In genomic region chr17:8146931-8147330, GRCm38 (mm10) we compare ENCODE assay signal across 8 mouse cellular contexts. TPM values are rescaled to one million over a fixed set of nuclear protein-coding genes. Genes with fewer than 3 reads are reported as not detected.
DNase-seq lines count a peak whose midpoint lies in the region; ATAC-seq and TF ChIP-seq lines count a peak whose summit lies in the region.
"Not testable (repeated sequence)": the region's sequence is repeated elsewhere in the genome, so short reads cannot be mapped to it uniquely, and the experiment has no call there.

No protein-coding gene starts in this region.

- H3K36me3 ChIP-seq in forebrain, embryonic 16.5 days (ENCODE audit: control insufficient read depth, insufficient read depth); hindbrain, embryonic 12.5 days; kidney, embryonic 16.5 days (ENCODE audit: insufficient read depth, low read length); liver, embryonic 14.5 days (replicated peaks; ENCODE audit: control insufficient read depth, insufficient read depth, low read depth); midbrain, embryonic 13.5 days; spleen, adult 2 months (ENCODE audit: control insufficient read depth, insufficient read depth, low read length): not testable (repeated sequence)

- ATAC-seq in forebrain, embryonic 16.5 days, result 0 out of 2 replicates have a peak, but pooled peaks have one; percentile 1
- peak; percentile 28; the same call in 1 of the 2 replicates for ATAC-seq in hindbrain, embryonic 12.5 days (ENCODE audit: low FRiP score)
- ATAC-seq in kidney, embryonic 16.5 days (ENCODE audit: low FRiP score, low TSS enrichment), result peak; percentile 23; the same call in 1 of the 2 replicates
- ATAC-seq in liver, embryonic 14.5 days (ENCODE audit: insufficient read depth), result not testable (repeated sequence)
- ATAC-seq in midbrain, embryonic 13.5 days, result peak; percentile 4; the same call in 1 of the 2 replicates

- TF ChIP-seq POLR2A in cortical plate, adult 2 months (IDR thresholded peaks at IDR 0.05; ENCODE audit: extremely low read depth, insufficient read depth, low read length); spleen, adult 2 months (IDR thresholded peaks at IDR 0.05; ENCODE audit: low read depth, low read length): not testable (repeated sequence)

- H3K4me1 ChIP-seq in cortical plate, adult 2 months (ENCODE audit: control insufficient read depth, insufficient read depth, low read length); forebrain, embryonic 16.5 days (replicated peaks; ENCODE audit: control insufficient read depth, insufficient read depth, low read length); hindbrain, embryonic 12.5 days; kidney, embryonic 16.5 days (ENCODE audit: insufficient read depth, low read length); liver, embryonic 14.5 days (replicated peaks; ENCODE audit: control insufficient read depth in 2 of 2, insufficient read depth in 2 of 2, low read length in 1 of 2); midbrain, embryonic 13.5 days (replicated peaks); spleen, adult 2 months (ENCODE audit: control insufficient read depth, insufficient read depth, insufficient read length): not testable (repeated sequence)

- H3K27me3 ChIP-seq in forebrain, embryonic 16.5 days (replicated peaks; ENCODE audit: control insufficient read depth, insufficient read depth, low read length); hindbrain, embryonic 12.5 days; kidney, embryonic 16.5 days (ENCODE audit: insufficient read depth, low read length); liver, embryonic 14.5 days (ENCODE audit: control insufficient read depth, insufficient read depth, low read length); midbrain, embryonic 13.5 days; spleen, adult 2 months (ENCODE audit: control insufficient read depth, insufficient read depth, low read length): not testable (repeated sequence)

- WGBS in forebrain, embryonic 16.5 days, result 22% methylated on average over 5 of the region's 5 CpGs
- 22% methylated on average over 5 of the region's 5 CpGs for WGBS in hindbrain, embryonic 12.5 days
- WGBS in kidney, embryonic 16.5 days, result 13% methylated on average over 5 of the region's 5 CpGs
- WGBS in liver, embryonic 14.5 days (ENCODE audit: insufficient replicate concordance), result 19% methylated on average over 5 of the region's 5 CpGs
- 22% methylated on average over 5 of the region's 5 CpGs for WGBS in midbrain, embryonic 13.5 days
- WGBS in spleen, adult 2 months, result 9% methylated on average over 5 of the region's 5 CpGs

- H3K9ac ChIP-seq in forebrain, embryonic 16.5 days (replicated peaks; ENCODE audit: low read depth, low read length), result not testable (repeated sequence)
- peak overlapping the region; percentile 63 for H3K9ac ChIP-seq in hindbrain, embryonic 12.5 days
- H3K9ac ChIP-seq in kidney, embryonic 16.5 days (replicated peaks; ENCODE audit: low read length), result peak overlapping the region; percentile 67
- peak overlapping the region; percentile 70 for H3K9ac ChIP-seq in liver, embryonic 14.5 days (replicated peaks)
- H3K9ac ChIP-seq in midbrain, embryonic 13.5 days (replicated peaks), result peak overlapping the region; percentile 70; the same call in 1 of the 2 replicates

- not testable (repeated sequence) for TF ChIP-seq CTCF in cortical plate, adult 2 months (IDR thresholded peaks at IDR 0.05; ENCODE audit: extremely low read depth, insufficient read depth, low read length); liver, embryonic 14.5 days (IDR thresholded peaks at IDR 0.05; ENCODE audit: low read depth); spleen, adult 2 months (IDR thresholded peaks at IDR 0.05; ENCODE audit: extremely low read depth, insufficient read depth, insufficient read length, insufficient replicate concordance)

- H3K9me3 ChIP-seq in forebrain, embryonic 16.5 days (ENCODE audit: control insufficient read depth, low read length); hindbrain, embryonic 12.5 days (replicated peaks); kidney, embryonic 16.5 days (ENCODE audit: low read length); liver, embryonic 14.5 days (ENCODE audit: control insufficient read depth, low read length); midbrain, embryonic 13.5 days: not testable (repeated sequence)

- H3K27ac ChIP-seq in cortical plate, adult 2 months (ENCODE audit: insufficient read depth, low read length); forebrain, embryonic 16.5 days (ENCODE audit: low read length); hindbrain, embryonic 12.5 days; kidney, embryonic 16.5 days (ENCODE audit: low read length); liver, embryonic 14.5 days; midbrain, embryonic 13.5 days; spleen, adult 2 months (ENCODE audit: insufficient read depth, low read length): not testable (repeated sequence)

- DNase-seq in A20 (ENCODE audit: low read depth, low spot score), result peak; percentile 53
- DNase-seq in liver, embryonic 14.5 days (ENCODE audit: low read depth in 3 of 3, low spot score in 3 of 3); spleen, adult 2 months (ENCODE audit: low read depth in 1 of 2, low spot score in 2 of 2): not testable (repeated sequence)

- TF ChIP-seq EP300 in liver, embryonic 14.5 days (IDR thresholded peaks at IDR 0.05; ENCODE audit: low read depth), result not testable (repeated sequence)

- peak overlapping the region; percentile 58 for H3K4me2 ChIP-seq in forebrain, embryonic 16.5 days (ENCODE audit: low read length)
- peak overlapping the region; percentile 53 for H3K4me2 ChIP-seq in hindbrain, embryonic 12.5 days (replicated peaks)
- peak overlapping the region; percentile 50 for H3K4me2 ChIP-seq in kidney, embryonic 16.5 days (replicated peaks; ENCODE audit: low read depth, low read length)
- H3K4me2 ChIP-seq in liver, embryonic 14.5 days (ENCODE audit: low read depth), result peak overlapping the region; percentile 67
- peak overlapping the region; percentile 62 for H3K4me2 ChIP-seq in midbrain, embryonic 13.5 days (replicated peaks)

- peak overlapping the region; percentile 54 for H3K4me3 ChIP-seq in cortical plate, adult 2 months (ENCODE audit: insufficient read depth, low read length)
- H3K4me3 ChIP-seq in forebrain, embryonic 16.5 days (replicated peaks; ENCODE audit: low read length), result peak overlapping the region; percentile 53
- peak overlapping the region; percentile 49 for H3K4me3 ChIP-seq in hindbrain, embryonic 12.5 days
- H3K4me3 ChIP-seq in kidney, embryonic 16.5 days (ENCODE audit: low read length), result peak overlapping the region; percentile 60
- H3K4me3 ChIP-seq in liver, embryonic 14.5 days (ENCODE audit: insufficient read depth in 1 of 2, low read depth in 2 of 2, low read length in 2 of 2), result peak overlapping the region; percentile 63 to 67
- peak overlapping the region; percentile 50 for H3K4me3 ChIP-seq in midbrain, embryonic 13.5 days (replicated peaks)
- peak overlapping the region; percentile 29 for H3K4me3 ChIP-seq in spleen, adult 2 months (ENCODE audit: extremely low read depth, insufficient read depth, insufficient read length)

RNA-seq across cellular contexts. Expression of gene Gm49673, which starts 0.7 kb away (rescaled TPM):
- 0.71 and 1.1 TPM in 2 replicates for polyA plus RNA-seq in cortical plate, adult 2 months (2012; rRNA removed)
- not detected in 2 replicates for polyA plus RNA-seq in forebrain, embryonic 16.5 days (2015; fragmentation: Nextera tagmentation; extraction: Ambion mirVana)
- 0.18 TPM in 1 of 2 replicates, not detected in the other for polyA plus RNA-seq in hindbrain, embryonic 12.5 days (2016; fragmentation: Nextera tagmentation; extraction: Ambion mirVana)
- 0.22 and 0.31 TPM in 2 replicates for polyA plus RNA-seq in kidney, embryonic 16.5 days (2015; fragmentation: Nextera tagmentation; extraction: Ambion mirVana)
- polyA plus RNA-seq in liver, embryonic 14.5 days (2012; rRNA removed), result 0.08 TPM in 1 of 2 replicates, not detected in the other
- polyA plus RNA-seq in liver, embryonic 14.5 days (2014; fragmentation: Nextera tagmentation; extraction: Ambion mirVana), result not detected in 2 replicates
- polyA plus RNA-seq in midbrain, embryonic 13.5 days (2015; fragmentation: Nextera tagmentation; extraction: Ambion mirVana), result 0.15 and 0.22 TPM in 2 replicates
- polyA plus RNA-seq in spleen, adult 2 months (2012; rRNA removed), result 3.0 and 5.2 TPM in 2 replicates

RNA-seq across cellular contexts. Expression of gene Rnaset2a, which starts 1.0 kb away (rescaled TPM):
- 15.6 and 17.0 TPM in 2 replicates for polyA plus RNA-seq in cortical plate, adult 2 months (2012; rRNA removed)
- polyA plus RNA-seq in forebrain, embryonic 16.5 days (2015; fragmentation: Nextera tagmentation; extraction: Ambion mirVana), result 7.3 and 9.7 TPM in 2 replicates
- 16.5 and 21.6 TPM in 2 replicates for polyA plus RNA-seq in hindbrain, embryonic 12.5 days (2016; fragmentation: Nextera tagmentation; extraction: Ambion mirVana)
- polyA plus RNA-seq in kidney, embryonic 16.5 days (2015; fragmentation: Nextera tagmentation; extraction: Ambion mirVana), result 45.5 and 52.1 TPM in 2 replicates
- polyA plus RNA-seq in liver, embryonic 14.5 days (2012; rRNA removed), result 9.8 and 13.5 TPM in 2 replicates
- polyA plus RNA-seq in liver, embryonic 14.5 days (2014; fragmentation: Nextera tagmentation; extraction: Ambion mirVana), result 14.9 and 16.2 TPM in 2 replicates
- polyA plus RNA-seq in midbrain, embryonic 13.5 days (2015; fragmentation: Nextera tagmentation; extraction: Ambion mirVana), result 9.7 and 11.5 TPM in 2 replicates
- polyA plus RNA-seq in spleen, adult 2 months (2012; rRNA removed), result 31.2 and 48.4 TPM in 2 replicates

RNA-seq across cellular contexts. Expression of gene Fgfr1op, which starts 18.4 kb away (rescaled TPM):
- 14.4 and 14.8 TPM in 2 replicates for polyA plus RNA-seq in cortical plate, adult 2 months (2012; rRNA removed)
- 27.1 and 31.0 TPM in 2 replicates for polyA plus RNA-seq in forebrain, embryonic 16.5 days (2015; fragmentation: Nextera tagmentation; extraction: Ambion mirVana)
- polyA plus RNA-seq in hindbrain, embryonic 12.5 days (2016; fragmentation: Nextera tagmentation; extraction: Ambion mirVana), result 34.6 TPM in 2 replicates
- 42.5 and 44.4 TPM in 2 replicates for polyA plus RNA-seq in kidney, embryonic 16.5 days (2015; fragmentation: Nextera tagmentation; extraction: Ambion mirVana)
- polyA plus RNA-seq in liver, embryonic 14.5 days (2012; rRNA removed), result 2.8 and 5.6 TPM in 2 replicates
- 10.5 and 11.8 TPM in 2 replicates for polyA plus RNA-seq in liver, embryonic 14.5 days (2014; fragmentation: Nextera tagmentation; extraction: Ambion mirVana)
- polyA plus RNA-seq in midbrain, embryonic 13.5 days (2015; fragmentation: Nextera tagmentation; extraction: Ambion mirVana), result 27.5 and 28.5 TPM in 2 replicates
- 1.9 and 2.2 TPM in 2 replicates for polyA plus RNA-seq in spleen, adult 2 months (2012; rRNA removed)
